Comparison of ENCODE assay signal across 12 mouse cellular contexts in genomic region chr2:53038737-53039136, GRCm38 (mm10).
DNase-seq lines count a peak whose midpoint lies in the region; ATAC-seq lines count a peak whose summit lies in the region.
"Had no signal": no experiment of that assay in that cellular context is flagged by ENCODE, and none has a peak within 500 bp of the region (broad histone marks: within the 10 kb centered on the region; RNA-seq: fewer than 3 reads in every experiment).

No protein-coding gene starts in this region.

- H3K9me3 ChIP-seq in embryonic facial prominence, embryonic 12.5 days = no peaks in the 10 kb centered on the region
- no peaks in the 10 kb centered on the region for H3K9me3 ChIP-seq in forebrain, embryonic 11.5 days (ENCODE audit: control insufficient read depth, low read length)
- H3K9me3 ChIP-seq in limb, embryonic 10.5 days (replicated peaks) = no peaks in the 10 kb centered on the region
- H3K9me3 ChIP-seq in neural tube, embryonic 12.5 days = no peaks in the 10 kb centered on the region

- ATAC-seq in embryonic facial prominence, embryonic 12.5 days (ENCODE audit: insufficient number of reproducible peaks, insufficient read depth, low FRiP score, low TSS enrichment) = 0 out of 2 replicates have a peak, but pooled peaks have one; percentile 32
- ATAC-seq in forebrain, embryonic 11.5 days (replicated peaks; ENCODE audit: low FRiP score) = peak; percentile 76
- peak; percentile 57; the same call in 1 of the 2 replicates for ATAC-seq in neural tube, embryonic 12.5 days (ENCODE audit: low FRiP score, low read depth)

- H3K4me1 ChIP-seq in embryonic facial prominence, embryonic 12.5 days = peaks cover 29% of the 10 kb centered on the region
- H3K4me1 ChIP-seq in forebrain, embryonic 11.5 days (replicated peaks; ENCODE audit: control insufficient read depth, insufficient read depth, low read length) = peaks cover 11% of the 10 kb centered on the region
- H3K4me1 ChIP-seq in limb, embryonic 10.5 days = peaks cover 30% of the 10 kb centered on the region
- peaks cover 17% of the 10 kb centered on the region for H3K4me1 ChIP-seq in neural tube, embryonic 12.5 days

- H3K4me2 ChIP-seq in embryonic facial prominence, embryonic 12.5 days (replicated peaks) = no peak overlapping the region
- peak overlapping the region; percentile 11; the same call in 1 of the 2 replicates for H3K4me2 ChIP-seq in forebrain, embryonic 11.5 days (ENCODE audit: low read depth, low read length, severe bottlenecking)
- H3K4me2 ChIP-seq in neural tube, embryonic 12.5 days (replicated peaks) = no peak overlapping the region

- intact Hi-C loops in gastrocnemius, postnatal 36 days (cut with DNase I) = no loop called here

- DNase-seq in forebrain, embryonic 11.5 days (ENCODE audit: low spot score) = peak; percentile 54
- DNase-seq in limb, embryonic 10.5 days (ENCODE audit: low spot score) = no peak
- DNase-seq in cerebellum, postnatal 10 days = no peak
- no peak for DNase-seq in layer of hippocampus, postnatal 25 days (ENCODE audit: extremely low spot score in 1 of 2, low spot score in 1 of 2)
- no peak for DNase-seq in gastrocnemius, postnatal 36 days
- DNase-seq: adrenal gland, postnatal 25 days; cerebellum, adult 11-12 months; gastrocnemius, postnatal 25 days; kidney, adult 8-10 months; lung, postnatal 14 days had no signal

- H3K36me3 ChIP-seq in embryonic facial prominence, embryonic 12.5 days = peaks cover 4% of the 10 kb centered on the region; the same call in 1 of the 2 replicates
- H3K36me3 ChIP-seq in forebrain, embryonic 11.5 days (ENCODE audit: control insufficient read depth, insufficient read depth, low read length) = no peaks in the 10 kb centered on the region
- peaks cover 16% of the 10 kb centered on the region for H3K36me3 ChIP-seq in limb, embryonic 10.5 days
- H3K36me3 ChIP-seq in neural tube, embryonic 12.5 days = peaks cover 6% of the 10 kb centered on the region; the same call in 1 of the 2 replicates

- H3K4me3 ChIP-seq in embryonic facial prominence, embryonic 12.5 days = no peak overlapping the region
- H3K4me3 ChIP-seq in forebrain, embryonic 11.5 days (ENCODE audit: low read depth, low read length) = no peak overlapping the region
- no peak overlapping the region for H3K4me3 ChIP-seq in limb, embryonic 10.5 days
- H3K4me3 ChIP-seq in neural tube, embryonic 12.5 days = no peak overlapping the region

- peak overlapping the region; percentile 73; the same call in 1 of the 2 replicates for H3K27ac ChIP-seq in embryonic facial prominence, embryonic 12.5 days
- peak overlapping the region; percentile 50 for H3K27ac ChIP-seq in forebrain, embryonic 11.5 days (ENCODE audit: low read depth, low read length)
- peak overlapping the region; percentile 68; the same call in 1 of the 2 replicates for H3K27ac ChIP-seq in limb, embryonic 10.5 days
- no peak overlapping the region for H3K27ac ChIP-seq in neural tube, embryonic 12.5 days

- 23% methylated on average over 9 of the region's 9 CpGs for WGBS in embryonic facial prominence, embryonic 12.5 days
- 6% methylated on average over 9 of the region's 9 CpGs for WGBS in forebrain, embryonic 11.5 days
- whole genome bisulfite sequencing in limb, embryonic 10.5 days = 70% methylated on average over 9 of the region's 9 CpGs
- WGBS in neural tube, embryonic 12.5 days = 38% methylated on average over 9 of the region's 9 CpGs

- no peaks in the 10 kb centered on the region for H3K27me3 ChIP-seq in embryonic facial prominence, embryonic 12.5 days
- H3K27me3 ChIP-seq in forebrain, embryonic 11.5 days (ENCODE audit: control insufficient read depth, insufficient read depth, low read length) = no peaks in the 10 kb centered on the region
- no peaks in the 10 kb centered on the region for H3K27me3 ChIP-seq in limb, embryonic 10.5 days (ENCODE audit: low read depth, poor library complexity, severe bottlenecking)
- no peaks in the 10 kb centered on the region for H3K27me3 ChIP-seq in neural tube, embryonic 12.5 days (replicated peaks)

- H3K9ac ChIP-seq in embryonic facial prominence, embryonic 12.5 days = no peak overlapping the region
- peak overlapping the region; percentile 12; the same call in 1 of the 2 replicates for H3K9ac ChIP-seq in forebrain, embryonic 11.5 days (ENCODE audit: low read length)
- no peak overlapping the region for H3K9ac ChIP-seq in neural tube, embryonic 12.5 days
